Mouse (Mus musculus) G1E (cell line): ENCODE results near the gene Fam25c. TPM values are rescaled to one million over a fixed set of nuclear protein-coding genes. Genes with fewer than 3 reads are reported as not detected.

Source experiments
- ATAC-seq: 2 replicates; pipeline ENCODE4 v1.8.0; 2016; ENCODE audit warnings: mild to moderate bottlenecking; ENCODE audit not compliant: insufficient number of reproducible peaks, poor library complexity, low FRiP score, severe bottlenecking; ENCODE audit errors: extremely low read depth
- DNase-seq: peaks from one replicate; pipeline ENCODE4 v3.0.0; 2012; ENCODE audit warnings: low spot score
- H3K27me3 ChIP-seq: 2 replicates; pipeline ENCODE4 v1.6.1; 2012; ENCODE audit warnings: mild to moderate bottlenecking, low read length, inconsistent platforms; ENCODE audit not compliant: insufficient read depth
- H3K36me3 ChIP-seq: replicated peaks from 2 replicates; pipeline ENCODE3; 2012; ENCODE audit warnings: mild to moderate bottlenecking, inconsistent platforms
- H3K4me1 ChIP-seq: 2 replicates; pipeline ENCODE4 v1.6.1; 2012; ENCODE audit warnings: low read depth, low read length, inconsistent platforms, mixed read lengths; ENCODE audit not compliant: insufficient read depth
- H3K4me3 ChIP-seq: 2 replicates; pipeline ENCODE4 v1.5.1; 2012; ENCODE audit warnings: low read depth, mild to moderate bottlenecking, inconsistent platforms, low read length, moderate library complexity, mixed read lengths
- H3K9me3 ChIP-seq: replicated peaks from 2 replicates; pipeline ENCODE4 v1.6.1; 2012; ENCODE audit warnings: inconsistent platforms
- CTCF ChIP-seq: IDR thresholded peaks from 2 replicates; pipeline ENCODE4 v1.5.1; 2012; ENCODE audit warnings: low read depth, low read length, inconsistent platforms, mixed read lengths
- GATA1 ChIP-seq: IDR thresholded peaks from 2 replicates; pipeline ENCODE4 v1.6.1; 2012; ENCODE audit warnings: borderline replicate concordance, low read length, inconsistent platforms, mixed read lengths
- GATA2 ChIP-seq: IDR thresholded peaks from 2 replicates; pipeline ENCODE4 v1.6.1; 2012; ENCODE audit warnings: low read depth, low read length, inconsistent platforms, borderline replicate concordance
- POLR2AphosphoS5 ChIP-seq: IDR thresholded peaks from 2 replicates; pipeline ENCODE4 v1.6.1; 2012; ENCODE audit warnings: low read depth, low read length, inconsistent platforms; ENCODE audit not compliant: insufficient replicate concordance
- TAL1 ChIP-seq: conservative IDR thresholded peaks from 2 replicates; pipeline ENCODE4 v1.6.1; 2012; ENCODE audit warnings: low read depth, low read length, inconsistent platforms, mixed read lengths
- polyA plus RNA-seq: library from polyadenylated mRNA; stranded (reverse); fragments of >175 nt; gene quantifications from 2 replicates; pipeline ENCODE4 v1.2.3, GENCODE M21; 2012
- total RNA-seq, 2 experiments: library from RNA; stranded (forward) in 1 of 2; stranded (reverse) in 1 of 2; fragments of 200-1000 nt in 1 of 2; fragments of >200 nt in 1 of 2; fragmentation: Nextera tagmentation in 1 of 2; gene quantifications; 2 replicates each; pipeline ENCODE4 v1.2.3; 2014 to 2017

The Fam25c gene
- total and polyA plus RNA-seq, 3 experiments: not detected

- ATAC-seq (no peak), DNase-seq (no peak)
- Histone ChIP-seq H3K27me3 (no peaks in the 10 kb centered on the region; the same call in 1 of the 2 replicates), H3K9me3 (no peaks in the 10 kb centered on the region), H3K4me1 (no peaks in the 10 kb centered on the region), H3K36me3 (no peaks in the 10 kb centered on the region), H3K4me3 (no peak overlapping the region)
- TF ChIP-seq GATA2 (no peak), TAL1 (no peak), GATA1 (no peak), CTCF (no peak), POLR2AphosphoS5 (no peak)
Observed at GRCm38 (mm10) chr14:34397871-34398270, 42.6 kb upstream of the Fam25c start.

DNA sequence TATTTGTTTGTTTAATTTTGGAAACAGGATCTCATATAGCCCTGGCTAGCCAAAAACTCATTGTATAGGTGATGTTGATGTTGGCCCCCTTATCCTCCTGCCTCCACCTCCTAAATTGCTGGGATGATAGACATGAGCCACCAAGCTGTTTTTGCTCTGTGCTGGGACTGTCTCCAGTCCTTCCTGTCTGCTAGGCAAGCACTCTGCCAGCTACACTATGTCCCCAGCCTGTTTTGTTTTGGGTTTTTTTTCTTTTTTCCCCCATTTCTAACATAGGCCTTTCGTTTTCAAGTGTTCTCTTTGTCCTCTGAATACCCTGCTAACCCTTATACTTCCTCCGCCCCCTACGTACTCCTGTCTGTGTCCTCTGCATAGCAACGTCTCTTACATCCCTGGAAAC is 38.1 kb upstream of the Fam25c start:
- no peak for DNase-seq
- H3K36me3 ChIP-seq: no peaks in the 10 kb centered on the region
- no peaks in the 10 kb centered on the region for H3K9me3 ChIP-seq
- no peaks in the 10 kb centered on the region for H3K27me3 ChIP-seq
- no peak overlapping the region for H3K4me3 ChIP-seq
- no peak for TF ChIP-seq CTCF
- TF ChIP-seq GATA1: no peak
- no peaks in the 10 kb centered on the region for H3K4me1 ChIP-seq
- ATAC-seq: no peak

DNA sequence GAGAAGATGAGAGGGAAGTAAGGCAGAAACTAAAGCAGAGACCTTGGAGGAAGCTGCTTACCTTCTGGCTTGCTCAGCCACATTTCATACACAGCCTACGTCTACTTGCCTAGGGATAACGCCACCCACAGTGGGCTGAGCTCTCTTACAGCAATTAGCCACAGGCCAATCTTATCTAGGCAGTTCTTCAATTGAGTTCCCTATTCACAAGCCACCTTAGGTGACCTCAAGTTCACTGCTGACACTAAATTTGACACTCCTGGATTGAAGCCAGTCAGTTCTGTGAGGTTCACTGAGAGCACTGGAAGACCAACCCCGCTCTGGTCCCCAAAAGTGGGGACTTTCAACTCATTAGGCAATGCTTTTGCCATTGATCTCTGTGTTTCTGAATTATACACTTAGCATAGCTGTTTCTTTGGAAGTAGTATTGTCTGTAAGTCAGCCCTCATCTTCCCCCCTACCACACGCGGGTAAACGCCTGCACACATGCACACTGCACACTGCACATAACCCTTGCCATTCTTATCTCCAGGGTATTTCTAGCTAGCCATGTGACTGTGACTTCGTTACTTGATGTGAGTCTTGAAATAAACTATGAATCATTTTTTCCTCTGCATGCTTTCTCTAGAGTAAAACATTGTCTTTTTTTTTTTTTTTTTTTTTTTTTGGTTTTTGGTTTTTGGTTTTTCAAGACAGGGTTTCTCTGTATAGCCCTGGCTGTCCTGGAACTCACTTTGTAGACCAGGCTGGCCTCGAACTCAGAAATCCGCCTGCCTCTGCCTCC is 27.9 kb upstream of the Fam25c start:
- Histone ChIP-seq H3K9me3 (no peaks in the 10 kb centered on the region), H3K36me3 (no peaks in the 10 kb centered on the region), H3K4me3 (no peak overlapping the region), H3K4me1 (peaks cover 8% of the 10 kb centered on the region), H3K27me3 (peaks cover 3% of the 10 kb centered on the region; the same call in 1 of the 2 replicates)
- no peak for DNase-seq
- TF ChIP-seq GATA1: no peak
- TF ChIP-seq TAL1: no peak
- no peak for TF ChIP-seq CTCF
- no peak for TF ChIP-seq GATA2
- no peak for TF ChIP-seq POLR2AphosphoS5
- peak; percentile 22 for ATAC-seq

DNA sequence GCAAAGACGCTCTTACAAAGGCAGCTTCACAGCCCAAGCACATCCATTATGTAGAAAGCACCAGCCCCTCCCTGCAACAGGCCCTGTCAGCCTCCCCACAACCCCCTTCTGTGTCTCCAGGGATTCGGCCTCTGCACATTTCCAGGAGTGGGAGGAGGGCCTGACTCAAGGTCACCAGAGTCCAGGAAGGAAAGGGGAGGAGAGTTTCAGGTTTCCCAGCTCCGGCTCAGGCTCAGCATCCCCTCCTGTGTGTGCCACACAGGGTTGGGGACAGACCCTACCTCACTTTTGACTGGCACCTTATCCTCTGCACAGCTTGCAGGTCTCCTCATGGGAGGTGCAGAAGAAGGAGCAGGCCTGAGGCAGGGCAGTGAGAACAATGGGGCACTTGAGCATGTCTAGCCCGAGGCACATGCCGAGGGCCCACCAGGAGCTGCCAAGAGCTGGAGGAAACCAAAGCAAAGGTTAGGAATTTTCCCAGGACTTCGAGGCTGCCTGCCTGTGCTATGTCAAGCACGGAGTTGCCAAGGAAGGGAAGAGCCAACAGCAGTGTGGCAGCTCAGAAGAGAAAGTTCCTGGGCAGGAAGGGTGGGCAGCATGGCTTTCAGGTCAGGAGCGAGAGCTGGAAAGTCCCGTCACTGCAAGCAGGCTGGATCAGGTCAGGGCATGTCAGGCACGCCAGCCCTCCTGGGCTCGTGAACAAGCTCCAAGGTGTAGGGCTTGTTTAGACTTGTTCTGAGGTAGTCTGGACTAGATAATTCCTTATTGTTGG is 23.5 kb upstream of the Fam25c start:
- no peak for TF ChIP-seq GATA1
- no peak for TF ChIP-seq CTCF
- TF ChIP-seq POLR2AphosphoS5: no peak
- no peaks in the 10 kb centered on the region for H3K9me3 ChIP-seq
- ATAC-seq: no peak

DNA sequence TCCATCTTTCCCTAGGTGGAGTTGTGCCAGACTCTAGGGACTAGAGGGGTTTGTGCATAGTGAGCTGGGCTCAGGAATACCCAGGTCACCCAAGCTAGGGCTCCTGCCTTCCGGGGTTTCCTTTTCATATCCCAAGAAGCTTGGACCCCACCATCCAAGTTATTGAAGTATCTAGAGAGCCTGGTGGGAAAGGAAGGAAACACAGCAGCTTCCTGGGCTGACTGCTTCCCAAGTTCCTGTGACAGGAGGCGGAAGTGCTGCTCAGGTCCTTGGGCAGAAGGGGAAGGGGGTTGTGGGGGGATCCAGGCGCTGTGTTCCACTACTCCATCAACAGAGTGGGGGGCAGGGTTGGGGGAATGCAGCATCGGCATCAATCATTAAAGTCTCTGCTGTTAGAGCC is 21.9 kb upstream of the Fam25c start:
- no peak for DNase-seq
- ATAC-seq: no peak
- no peaks in the 10 kb centered on the region for H3K9me3 ChIP-seq
- peaks cover 13% of the 10 kb centered on the region for H3K4me1 ChIP-seq
- TF ChIP-seq POLR2AphosphoS5 (no peak), GATA2 (no peak), GATA1 (no peak), CTCF (no peak), TAL1 (no peak)
- H3K27me3 ChIP-seq: peaks cover 8% of the 10 kb centered on the region; the same call in 1 of the 2 replicates
- H3K4me3 ChIP-seq: no peak overlapping the region
- H3K36me3 ChIP-seq: no peaks in the 10 kb centered on the region

More for the DNA sequence above, 23.5 kb upstream of the Fam25c start:
- DNase-seq: no peak
- Histone ChIP-seq H3K36me3 (no peaks in the 10 kb centered on the region), H3K27me3 (peaks cover 3% of the 10 kb centered on the region; the same call in 1 of the 2 replicates), H3K4me1 (peaks cover 11% of the 10 kb centered on the region), H3K4me3 (no peak overlapping the region)

DNA sequence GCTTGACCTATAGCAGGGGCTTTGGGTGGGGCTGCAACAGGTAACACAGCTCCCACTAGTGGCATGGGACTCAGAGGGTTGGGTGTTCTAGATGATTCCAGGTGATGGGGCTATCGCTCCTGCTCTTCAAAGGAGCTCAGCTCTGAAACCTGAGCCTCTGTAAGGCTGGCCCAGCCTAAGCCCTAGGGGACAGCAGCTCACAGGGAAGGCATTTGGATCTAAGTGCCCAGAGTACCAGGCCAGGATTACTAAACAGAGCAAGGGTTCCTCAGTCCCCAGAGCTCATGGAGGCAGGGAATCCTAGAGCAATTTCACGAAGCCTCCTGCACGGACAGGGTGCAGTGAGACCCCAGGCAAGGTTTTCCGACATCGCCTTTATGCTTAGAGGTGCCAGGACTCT is 20.7 kb upstream of the Fam25c start:
- peaks cover 8% of the 10 kb centered on the region; the same call in 1 of the 2 replicates for H3K27me3 ChIP-seq
- H3K4me3 ChIP-seq: no peak overlapping the region
- TF ChIP-seq GATA1: no peak
- TF ChIP-seq POLR2AphosphoS5: no peak
- no peak for TF ChIP-seq CTCF

More for the DNA sequence above, 20.7 kb upstream of the Fam25c start:
- Histone ChIP-seq H3K9me3 (no peaks in the 10 kb centered on the region), H3K4me1 (peaks cover 13% of the 10 kb centered on the region), H3K36me3 (no peaks in the 10 kb centered on the region)
- no peak for ATAC-seq
- DNase-seq: no peak
